Mouse (Mus musculus) c-Kit-positive CD71-negative TER-119-negative erythroid progenitor cells, embryonic 14.5 days (primary cell): ENCODE measurements around the gene Gm1043.

Source experiments
- DNase-seq: peaks from one replicate; pipeline ENCODE4 v3.0.0-alpha.2; 2013; ENCODE audit warnings: low read depth

Gm1043 gene

GRCm38 (mm10) chr5:37205420-37205819, 120.2 kb downstream of the Gm1043 start:
- no peak for DNase-seq

- no peak for DNase-seq
These were observed 121.2 kb downstream of the Gm1043 start for GRCm38 (mm10) chr5:37206364-37206763.

DNA sequence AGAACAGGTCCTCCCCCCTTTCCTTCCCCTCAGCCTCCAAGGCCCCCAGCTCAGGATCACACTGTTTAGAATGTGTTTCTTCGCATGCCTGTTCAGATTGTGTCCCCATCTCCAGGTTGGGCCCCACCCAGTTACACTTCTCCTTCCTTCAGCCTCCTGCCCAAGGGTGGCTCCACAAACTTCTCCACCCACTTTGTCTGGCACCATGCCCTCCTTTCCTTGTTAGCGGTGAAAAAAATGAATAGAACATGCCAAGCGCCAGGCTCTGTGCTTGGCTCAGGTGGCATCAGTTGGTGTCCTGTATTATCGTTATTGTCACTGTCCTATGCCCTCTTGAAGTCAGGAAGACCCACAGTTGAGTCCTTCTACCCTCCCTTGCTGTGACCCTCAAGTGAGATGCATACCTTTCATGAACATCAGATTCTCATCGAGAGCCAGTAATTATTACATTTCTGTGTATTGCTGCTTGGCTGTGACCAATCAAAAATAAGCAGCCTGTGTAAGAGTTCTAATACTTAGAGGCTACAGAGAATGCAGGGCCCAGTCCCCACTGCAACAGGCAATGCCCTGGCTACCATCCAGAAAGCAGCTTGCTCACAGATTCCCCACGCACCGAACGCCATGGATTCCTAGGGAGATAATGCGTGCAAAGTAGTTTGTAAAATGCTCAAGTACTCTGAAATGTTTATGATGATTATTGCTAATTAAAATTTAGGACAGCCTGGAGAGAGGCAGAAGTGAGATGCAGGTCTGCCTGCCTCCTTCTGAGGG, 128.0 kb downstream of the Gm1043 start:
- DNase-seq: no peak

DNA sequence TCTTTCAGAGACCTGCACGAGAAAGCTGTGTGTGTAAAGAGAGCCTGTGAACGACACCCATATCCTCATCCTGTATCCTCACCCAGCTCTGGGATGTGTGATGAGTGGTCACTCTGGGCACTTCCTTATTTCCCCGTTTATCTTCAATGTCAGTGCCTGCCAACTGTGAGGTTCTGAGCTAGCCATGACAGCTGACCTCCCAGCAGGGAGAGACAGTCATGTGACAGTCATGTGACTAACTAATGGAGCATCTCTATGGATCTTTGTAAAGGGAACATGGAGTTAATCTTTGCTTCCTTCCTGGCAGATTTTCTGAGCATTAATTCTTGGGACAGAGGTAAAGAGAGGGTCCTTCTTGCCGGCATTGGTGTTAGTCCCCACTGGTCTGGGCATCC, 128.5 kb downstream of the Gm1043 start:
- no peak for DNase-seq

GRCm38 (mm10) chr5:37214614-37215013, 129.4 kb downstream of the Gm1043 start:
- DNase-seq: no peak

DNA sequence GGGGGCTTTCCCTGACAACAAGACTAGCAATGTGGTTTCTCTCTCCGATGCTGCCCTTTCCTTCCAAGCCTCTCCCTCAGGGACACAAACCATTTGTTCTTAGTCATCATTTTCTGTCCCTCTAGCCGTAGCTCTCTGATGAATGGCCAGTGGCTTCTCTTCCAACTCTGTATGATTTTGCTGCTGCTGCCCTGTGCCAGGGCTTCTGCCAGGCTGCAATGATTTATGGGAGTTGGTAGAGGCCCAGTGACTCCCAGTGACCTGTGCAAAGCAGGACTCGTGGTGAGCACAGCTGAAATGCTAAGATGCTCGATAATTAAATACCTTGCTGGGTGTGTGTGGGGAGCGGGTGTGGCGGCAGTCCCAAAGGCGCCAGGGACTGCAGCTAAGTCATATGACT, 130.1 kb downstream of the Gm1043 start:
- DNase-seq: no peak

GRCm38 (mm10) chr5:37219615-37220014, 134.4 kb downstream of the Gm1043 start:
- DNase-seq: no peak

DNA sequence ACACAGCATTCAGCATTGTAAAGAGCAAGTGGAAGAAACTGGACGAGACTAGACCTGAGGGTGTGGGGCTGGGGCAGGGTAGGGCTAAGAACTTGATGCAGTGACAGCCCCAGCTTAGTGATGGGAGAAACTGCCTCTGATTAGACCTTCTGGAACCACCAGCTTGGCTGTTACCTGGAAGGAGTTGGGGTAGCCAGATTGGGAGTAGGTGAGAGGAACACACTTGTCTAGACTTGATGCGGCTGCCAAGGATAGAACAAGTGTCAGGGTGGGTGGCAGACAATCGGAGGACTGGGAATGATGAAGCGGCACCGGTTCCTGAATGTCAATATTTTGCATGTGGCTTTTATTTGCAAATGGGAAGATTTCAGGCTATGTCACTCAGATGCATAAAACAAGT, 135.4 kb downstream of the Gm1043 start:
- DNase-seq: no peak

DNA sequence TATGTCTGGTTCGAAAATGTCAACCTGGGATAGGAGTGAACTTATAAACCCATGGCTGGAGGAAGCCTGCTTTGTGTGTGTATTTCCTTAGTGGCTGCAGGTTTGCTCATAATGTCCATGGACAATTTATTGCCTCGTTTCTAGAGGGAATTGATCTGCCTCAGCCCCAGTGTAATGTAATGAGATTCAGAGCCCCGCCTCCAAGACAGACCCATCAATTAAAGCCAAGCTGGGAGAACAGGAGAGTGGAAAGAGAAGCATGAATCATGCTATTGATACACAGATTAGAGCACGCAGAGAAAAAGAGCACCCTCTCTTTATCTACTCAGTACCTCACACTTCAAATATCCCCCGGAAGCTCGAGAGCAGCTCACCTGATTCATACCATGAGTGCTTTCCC, 136.4 kb downstream of the Gm1043 start:
- no peak for DNase-seq

DNA sequence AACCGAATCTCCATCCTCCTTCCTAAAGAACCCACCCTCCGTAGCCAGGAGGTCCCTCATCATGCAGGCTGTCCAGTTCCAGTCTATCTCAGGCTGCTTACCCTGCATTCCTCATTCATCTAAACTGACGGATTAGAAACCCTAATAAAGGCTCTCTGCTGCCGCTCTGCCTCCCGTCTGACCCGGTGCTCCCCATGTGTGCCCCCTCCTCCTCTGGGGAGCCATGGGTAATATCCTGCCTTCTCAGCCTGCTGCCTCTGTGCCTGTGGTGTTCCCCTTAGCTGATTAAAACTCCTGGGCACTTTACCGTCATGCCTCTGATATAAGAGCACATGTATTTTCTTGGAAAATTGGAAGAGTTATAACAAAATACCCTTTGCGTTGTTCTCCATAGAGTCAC, 137.1 kb downstream of the Gm1043 start:
- no peak for DNase-seq

GRCm38 (mm10) chr5:37225708-37226107, 140.5 kb downstream of the Gm1043 start:
- DNase-seq: no peak

DNA sequence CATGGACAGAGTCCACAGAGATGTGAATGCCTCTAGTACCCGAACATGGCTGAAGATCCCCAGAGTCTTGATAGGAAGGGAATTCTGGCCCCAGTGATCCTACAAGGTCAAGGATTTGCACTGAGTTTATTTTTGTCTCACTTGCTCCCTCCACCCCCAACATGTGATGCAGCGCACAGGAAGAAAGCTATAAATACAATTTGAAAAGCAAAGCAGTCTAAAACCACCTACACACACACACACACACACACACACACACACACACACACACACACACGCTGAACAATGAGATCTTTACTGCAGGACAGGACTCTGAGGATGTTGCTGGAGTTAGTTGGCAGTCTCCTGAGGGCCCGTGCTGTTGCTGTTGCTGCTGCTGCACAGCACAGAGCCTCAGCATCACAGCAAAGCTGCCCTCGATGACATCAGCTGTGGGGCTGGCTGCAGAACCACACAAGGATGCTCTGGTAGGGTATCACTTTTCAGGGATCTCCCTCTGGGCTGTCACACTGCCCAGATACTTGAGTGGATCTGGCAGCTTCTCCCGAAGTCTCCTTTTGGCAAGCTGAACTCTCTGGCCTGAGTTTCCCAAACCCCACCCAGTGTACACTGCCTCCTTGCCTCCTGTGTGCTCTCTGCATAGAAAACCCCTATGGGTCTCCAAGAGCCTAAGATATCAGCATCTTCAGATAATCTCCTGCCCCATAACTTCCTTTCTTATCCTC, 142.9 kb downstream of the Gm1043 start:
- DNase-seq: no peak

- no peak for DNase-seq
These were observed 143.7 kb downstream of the Gm1043 start for GRCm38 (mm10) chr5:37228894-37229293.

DNA sequence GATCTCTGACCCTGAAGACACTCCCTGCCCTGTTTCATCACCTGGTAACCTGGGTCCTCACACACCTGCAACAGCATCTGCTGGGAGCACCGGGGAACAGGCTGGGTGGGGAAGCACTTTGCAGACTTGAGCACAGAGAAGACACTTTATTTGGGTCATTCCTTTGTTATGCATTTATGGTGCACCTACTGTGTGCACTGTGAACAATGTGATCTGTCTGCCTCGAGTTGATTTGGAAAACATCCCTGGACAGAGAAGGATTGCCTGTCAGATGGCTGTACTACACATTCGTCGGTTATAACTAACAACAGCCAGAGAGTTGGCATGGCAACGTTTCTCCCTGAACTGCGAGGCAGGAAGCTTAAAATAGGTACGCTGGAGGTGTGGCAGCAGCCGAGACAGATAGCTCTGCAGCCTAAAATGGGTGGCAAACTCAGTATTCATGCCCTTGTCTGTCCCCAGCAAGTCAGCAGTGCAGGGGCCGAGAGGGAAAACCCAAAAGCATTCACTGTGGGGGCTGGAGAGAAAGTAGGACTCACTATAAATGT, 147.9 kb downstream of the Gm1043 start:
- DNase-seq: no peak

DNA sequence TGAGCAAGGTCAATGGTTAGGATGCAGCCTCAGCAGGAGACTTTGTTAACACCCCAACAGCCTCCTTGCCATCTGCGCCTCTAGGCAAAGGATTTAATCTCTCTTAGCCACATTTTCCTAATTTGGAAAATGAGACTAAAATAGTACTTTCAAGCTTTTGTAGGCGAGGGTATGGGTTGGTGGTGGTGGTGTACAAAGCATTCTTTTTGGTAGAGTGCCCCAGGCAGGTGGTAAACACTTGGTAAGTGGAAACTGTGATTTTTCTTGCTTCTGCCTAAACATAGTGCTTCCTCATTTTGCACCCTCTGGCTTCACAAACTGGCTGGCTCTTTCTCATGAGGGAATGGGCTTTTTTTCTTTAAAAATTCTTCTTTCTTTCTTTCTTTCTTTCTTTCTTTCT, 153.5 kb downstream of the Gm1043 start:
- no peak for DNase-seq

DNA sequence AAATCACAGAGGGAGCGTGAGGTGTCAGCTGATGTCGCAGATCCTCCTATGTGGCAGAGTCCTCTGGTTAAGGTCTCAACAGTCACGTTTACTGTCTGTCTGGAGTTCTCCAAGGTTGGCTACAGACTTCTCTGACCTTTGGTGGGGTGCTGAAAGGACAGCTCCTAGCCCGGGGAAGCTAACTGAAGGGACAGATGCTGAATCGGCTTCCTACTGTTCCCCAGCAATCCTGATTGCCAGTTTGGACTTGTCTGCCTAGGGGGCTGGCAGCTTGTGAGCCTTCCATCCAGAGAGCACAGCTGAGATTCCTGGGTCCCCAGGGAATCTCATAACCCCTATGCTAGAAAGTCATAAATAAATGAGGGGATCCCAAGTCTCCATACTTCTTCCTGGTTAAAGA, 155.4 kb downstream of the Gm1043 start:
- DNase-seq: no peak

- no peak for DNase-seq
These were observed 156.1 kb downstream of the Gm1043 start for GRCm38 (mm10) chr5:37241224-37241623.

DNA sequence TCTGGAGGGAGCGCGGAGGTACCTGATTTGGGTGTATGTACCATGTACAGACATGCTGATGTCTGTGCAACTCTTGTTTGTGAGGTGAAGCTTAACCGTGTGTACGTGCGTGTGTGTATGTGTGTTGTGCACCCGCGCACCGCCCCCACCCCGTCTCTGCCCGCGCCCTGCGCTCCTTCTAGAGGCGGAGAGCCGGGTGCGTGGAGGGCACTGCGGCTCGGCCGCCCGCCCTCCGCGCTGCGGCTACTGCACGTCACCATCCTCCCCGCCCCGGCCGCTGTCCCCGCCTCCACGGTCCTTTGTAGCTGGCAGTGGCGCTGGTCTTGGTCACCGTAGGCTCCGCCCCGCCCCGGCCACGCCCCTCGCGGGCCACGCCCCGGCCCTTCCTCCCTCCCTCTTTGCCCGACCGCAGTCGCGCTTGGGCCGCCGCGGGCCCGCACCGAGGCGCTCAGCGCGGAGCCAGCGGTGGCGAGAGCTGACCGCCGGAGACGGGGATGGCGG, 156.5 kb downstream of the Gm1043 start, which contains the start of gene Crmp1:
Gene Crmp1 (plus strand): TSS at position 290 of the 501 bp plus-strand sequence.
- no peak for DNase-seq

GRCm38 (mm10) chr5:37242360-37243168, 157.4 kb downstream of the Gm1043 start:
- DNase-seq: no peak

DNA sequence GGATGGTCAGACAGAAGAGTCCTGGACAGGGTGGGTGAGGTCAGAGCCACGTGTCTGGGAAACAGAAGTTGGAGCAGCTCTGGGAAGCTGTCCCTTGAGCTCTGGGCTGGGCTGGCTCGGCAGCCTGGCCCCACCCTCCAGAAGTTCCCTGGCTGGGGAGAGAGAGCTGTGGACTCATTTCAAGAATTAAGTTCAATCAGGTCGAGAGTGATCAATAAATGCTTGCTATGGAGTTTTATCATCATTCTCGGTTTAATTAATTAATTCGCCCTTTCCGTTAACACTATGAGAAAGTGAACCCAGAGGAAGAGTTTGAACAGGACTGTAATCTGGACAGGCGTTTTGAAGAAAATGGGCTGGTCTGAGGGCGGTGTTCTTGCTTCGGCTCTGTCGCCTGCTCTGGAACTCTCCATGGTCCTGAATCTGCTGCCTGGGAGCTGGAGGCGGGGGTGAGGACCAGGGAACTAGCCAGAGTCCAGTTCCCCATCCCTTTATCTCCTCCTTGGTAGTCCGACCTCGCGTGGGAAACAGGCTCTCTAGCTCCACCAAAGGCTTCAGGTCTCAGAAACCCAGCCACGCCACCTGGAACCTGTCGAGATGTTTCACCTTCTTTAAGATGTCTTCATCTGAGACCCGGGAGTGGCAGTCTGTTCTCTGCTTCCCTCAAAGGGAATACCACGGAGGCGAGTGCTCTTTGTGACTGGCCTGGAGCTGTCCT, 158.2 kb downstream of the Gm1043 start:
- DNase-seq: peak; percentile 57

DNA sequence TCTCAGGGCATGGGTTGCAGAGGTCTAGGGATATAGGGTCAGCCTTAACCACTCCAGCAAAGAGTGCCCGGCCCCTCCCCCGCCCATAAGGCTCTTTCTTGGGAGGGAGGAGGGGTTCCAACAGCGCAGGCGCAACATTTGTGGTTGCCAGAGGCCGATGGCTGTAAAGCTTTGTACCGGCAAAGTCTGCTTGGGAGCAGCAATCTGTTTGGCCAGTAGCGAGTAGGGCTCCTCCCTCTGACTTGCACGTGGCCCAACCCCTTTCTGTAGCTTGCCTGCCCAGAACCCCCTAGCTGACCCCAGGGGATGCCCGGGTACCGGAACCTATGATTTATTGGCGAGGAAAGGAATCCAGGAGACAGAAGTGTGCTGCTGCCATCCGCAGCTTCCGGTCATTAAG, 159.0 kb downstream of the Gm1043 start:
- DNase-seq: no peak
